Mouse (Mus musculus): ENCODE data around the gene 4930572O03Rik. TPM values are rescaled to one million over a fixed set of nuclear protein-coding genes. Genes with fewer than 3 reads are reported as not detected.
"Not testable (repeated sequence)": the region's sequence is repeated elsewhere in the genome, so short reads cannot be mapped to it uniquely, and the experiment has no call there.

The 4930572O03Rik gene
- polyA plus RNA-seq, 1 experiment: not detected

DNA sequence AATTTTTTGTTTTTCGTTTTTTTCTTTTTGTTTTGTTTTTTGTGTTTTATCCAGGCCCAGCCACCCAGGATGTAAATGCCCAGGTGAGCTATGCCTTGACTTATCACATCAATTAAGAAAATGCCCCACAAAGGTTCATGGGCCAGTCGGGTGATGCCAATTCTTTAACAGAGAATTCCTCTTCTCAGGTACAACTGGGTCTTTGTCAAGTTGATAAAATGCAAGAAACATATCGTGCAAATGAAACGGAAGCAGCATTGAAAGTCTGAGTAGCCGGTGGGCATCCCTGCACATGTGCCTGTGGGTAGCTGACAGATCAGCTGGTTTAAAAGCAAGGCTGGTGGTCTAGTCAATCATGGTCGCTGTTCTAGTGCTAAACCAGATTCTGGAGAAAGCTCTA lies 50.2 kb downstream of the 4930572O03Rik start:
- H3K4me3 ChIP-seq (ENCODE audit: insufficient read depth, poor library complexity, severe bottlenecking): not testable (repeated sequence)

DNA sequence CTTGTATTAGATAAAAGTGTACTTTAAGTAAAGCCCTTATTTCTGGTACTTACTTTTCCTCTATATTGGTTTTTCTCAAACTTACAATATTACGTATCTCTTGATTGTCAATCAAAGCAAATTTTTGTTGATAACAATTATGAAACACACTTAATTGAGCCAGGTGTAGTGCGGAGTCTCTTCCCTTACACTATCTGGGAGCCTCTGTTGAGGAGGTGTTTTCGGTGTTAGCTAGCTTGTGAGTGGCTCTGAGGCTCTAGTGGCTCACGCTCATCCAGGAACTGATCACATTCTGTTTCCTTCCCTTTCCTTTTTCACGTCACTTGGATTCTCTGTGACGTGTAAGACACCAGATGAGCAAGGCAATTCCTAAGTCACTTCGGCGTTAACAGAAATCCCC lies 53.3 kb downstream of the 4930572O03Rik start:
- not testable (repeated sequence) for H3K79me2 ChIP-seq (ENCODE audit: control insufficient read depth, insufficient read depth); H3K79me3 ChIP-seq (ENCODE audit: low read depth); H3K36me3 ChIP-seq (ENCODE audit: control insufficient read depth, insufficient read depth); H3ac ChIP-seq (ENCODE audit: control insufficient read depth, insufficient read length, low read depth); H3K4me3 ChIP-seq (ENCODE audit: insufficient read depth, poor library complexity, severe bottlenecking); H3K27me3 ChIP-seq (ENCODE audit: control insufficient read depth, insufficient read depth, insufficient read length)

More for the DNA sequence above, 50.2 kb downstream of the 4930572O03Rik start:
- H3ac ChIP-seq (ENCODE audit: control insufficient read depth, insufficient read length, low read depth); H3K36me3 ChIP-seq (ENCODE audit: control insufficient read depth, insufficient read depth); H3K79me2 ChIP-seq (ENCODE audit: control insufficient read depth, insufficient read depth); H3K27me3 ChIP-seq (ENCODE audit: control insufficient read depth, insufficient read depth, insufficient read length); H3K79me3 ChIP-seq (ENCODE audit: low read depth): not testable (repeated sequence)

DNA sequence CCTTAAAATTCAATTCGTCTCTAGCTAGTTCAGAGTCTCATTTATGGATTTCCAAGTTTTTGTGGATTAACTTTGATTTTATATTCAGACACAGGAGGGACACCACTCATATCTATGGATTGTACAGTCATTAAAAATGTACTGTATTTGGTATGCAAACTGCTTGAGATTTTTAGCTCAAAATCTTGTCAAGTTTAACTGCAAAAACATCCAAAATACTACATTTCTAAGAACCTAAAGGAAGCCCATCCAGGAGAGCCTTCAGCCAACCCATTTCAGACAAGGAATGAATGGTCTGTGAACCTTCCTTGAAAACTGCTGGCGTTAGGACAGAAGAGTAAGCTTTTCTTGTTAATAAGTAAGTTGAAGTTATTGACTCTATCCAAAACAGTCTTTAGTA lies 53.9 kb downstream of the 4930572O03Rik start:
- not testable (repeated sequence) for H3K36me3 ChIP-seq (ENCODE audit: control insufficient read depth, insufficient read depth); H3K79me2 ChIP-seq (ENCODE audit: control insufficient read depth, insufficient read depth); H3ac ChIP-seq (ENCODE audit: control insufficient read depth, insufficient read length, low read depth); H3K4me3 ChIP-seq (ENCODE audit: insufficient read depth, poor library complexity, severe bottlenecking); H3K79me3 ChIP-seq (ENCODE audit: low read depth); H3K27me3 ChIP-seq (ENCODE audit: control insufficient read depth, insufficient read depth, insufficient read length)

DNA sequence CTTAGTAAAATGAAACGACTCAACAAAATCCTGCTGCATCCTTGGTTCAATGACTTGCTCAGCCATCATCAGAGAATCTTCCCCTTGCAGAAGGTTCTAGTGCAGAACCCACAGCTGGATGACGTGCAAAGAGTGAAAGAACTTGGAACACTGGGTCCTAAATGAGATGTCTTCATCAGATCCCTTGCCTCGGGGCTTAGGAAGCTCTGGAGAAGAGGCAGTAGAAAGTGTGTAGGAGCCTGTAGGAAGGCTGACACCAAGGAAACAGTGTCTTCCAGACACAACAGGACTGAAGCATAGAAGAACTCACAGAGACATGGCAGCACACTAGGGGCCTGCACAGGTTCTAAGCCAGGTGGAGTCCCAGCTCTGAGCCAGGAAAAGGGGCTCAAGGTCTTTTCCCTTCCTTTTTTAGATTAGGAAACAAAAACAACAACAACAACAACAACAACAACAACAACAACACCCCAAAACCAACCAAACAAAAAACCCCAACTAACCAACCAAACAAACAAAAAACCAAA lies 54.4 kb downstream of the 4930572O03Rik start:
- not testable (repeated sequence) for H3K27me3 ChIP-seq (ENCODE audit: control insufficient read depth, insufficient read depth, insufficient read length); H3K79me2 ChIP-seq (ENCODE audit: control insufficient read depth, insufficient read depth); H3K79me3 ChIP-seq (ENCODE audit: low read depth); H3K36me3 ChIP-seq (ENCODE audit: control insufficient read depth, insufficient read depth); H3ac ChIP-seq (ENCODE audit: control insufficient read depth, insufficient read length, low read depth); H3K4me3 ChIP-seq (ENCODE audit: insufficient read depth, poor library complexity, severe bottlenecking)

Other genes with a start within 250 kb of the 4930572O03Rik start
- gene Gm21149, start 180.5 kb downstream of the 4930572O03Rik start, polyA plus RNA-seq (2012; fragmentation: generic; extraction: Trizol): 0.18 TPM
- not detected for gene Gm21190, start 127.8 kb downstream of the 4930572O03Rik start, polyA plus RNA-seq (2012; fragmentation: generic; extraction: Trizol)
- gene Gm21083, start 79.7 kb downstream of the 4930572O03Rik start, polyA plus RNA-seq (2012; fragmentation: generic; extraction: Trizol): 0.04 TPM
- not detected for gene Speer4d, start 38.0 kb downstream of the 4930572O03Rik start, polyA plus RNA-seq (2012; fragmentation: generic; extraction: Trizol)
- not detected for gene Speer4c, start 57.2 kb upstream of the 4930572O03Rik start, polyA plus RNA-seq (2012; fragmentation: generic; extraction: Trizol)

Data from C2C12 (cell line).